Mouse (Mus musculus) myocyte (in vitro differentiated cells): ENCODE data around the gene Msx1. TPM values are rescaled to one million over a fixed set of nuclear protein-coding genes. Genes with fewer than 3 reads are reported as not detected.

ENCODE experiments used
- H3K27me3 ChIP-seq: one replicate; pipeline ENCODE4 v1.6.1; 2011; ENCODE audit not compliant: control insufficient read depth, insufficient read depth, insufficient read length
- H3K36me3 ChIP-seq: one replicate; pipeline ENCODE4 v1.6.1; 2011; ENCODE audit not compliant: control insufficient read depth, insufficient read depth
- H3K4me2 ChIP-seq: one replicate; pipeline ENCODE4 v1.6.1; 2011; ENCODE audit warnings: low read depth, control low read depth
- H3K4me3 ChIP-seq: one replicate; pipeline ENCODE4 v1.5.1; 2011; ENCODE audit warnings: mild to moderate bottlenecking, control low read depth, moderate library complexity
- H3K79me2 ChIP-seq: one replicate; pipeline ENCODE4 v1.6.1; 2011; ENCODE audit not compliant: control insufficient read depth, insufficient read depth
- H3ac ChIP-seq: one replicate; pipeline ENCODE4 v1.6.1; 2011; ENCODE audit not compliant: control insufficient read depth, insufficient read length
- CEBPB ChIP-seq: IDR thresholded peaks from 2 replicates; pipeline ENCODE4 v1.6.1; 2011; ENCODE audit warnings: mild to moderate bottlenecking, moderate library complexity; ENCODE audit not compliant: poor library complexity, insufficient read depth, severe bottlenecking
- E2F4 ChIP-seq: IDR thresholded peaks from one replicate; pipeline ENCODE4 v1.6.1; 2011; ENCODE audit warnings: mild to moderate bottlenecking, control low read depth, moderate library complexity; ENCODE audit not compliant: insufficient read depth
- MAX ChIP-seq: IDR thresholded peaks from one replicate; pipeline ENCODE4 v1.6.1; 2011; ENCODE audit warnings: low read depth, mild to moderate bottlenecking, control low read depth
- MYOD1 ChIP-seq, 3 experiments: IDR thresholded peaks; one replicate each; pipeline ENCODE4 v1.6.1; 2011; ENCODE audit warnings: control low read depth in 2 of 3, low read depth in 2 of 3, mild to moderate bottlenecking in 2 of 3, moderate library complexity in 1 of 3; ENCODE audit not compliant: insufficient read length in 2 of 3, control insufficient read depth in 1 of 3
- MYOG ChIP-seq, 3 experiments: IDR thresholded peaks; one replicate each; pipeline ENCODE4 v1.6.1; 2011; ENCODE audit warnings: control low read depth in 2 of 3, low read depth in 2 of 3, mild to moderate bottlenecking in 2 of 3; ENCODE audit not compliant: insufficient read length in 2 of 3, control insufficient read depth in 1 of 3, insufficient read depth in 1 of 3
- POLR2A ChIP-seq: IDR thresholded peaks from one replicate; pipeline ENCODE4 v1.6.1; 2011; ENCODE audit warnings: low read depth, mild to moderate bottlenecking, control low read depth, moderate library complexity; ENCODE audit not compliant: insufficient read length
- POLR2AphosphoS2 ChIP-seq: IDR thresholded peaks from one replicate; pipeline ENCODE4 v1.6.1; 2011; ENCODE audit warnings: low read depth, control low read depth; ENCODE audit not compliant: insufficient read length
- REST ChIP-seq: IDR thresholded peaks from one replicate; pipeline ENCODE4 v1.6.1; 2011; ENCODE audit warnings: mild to moderate bottlenecking, control low read depth, moderate library complexity; ENCODE audit not compliant: insufficient read depth, insufficient read length
- SRF ChIP-seq: IDR thresholded peaks from one replicate; pipeline ENCODE4 v1.6.1; 2011; ENCODE audit warnings: low read depth; ENCODE audit not compliant: control insufficient read depth, insufficient read length
- TCF12 ChIP-seq: IDR thresholded peaks from one replicate; pipeline ENCODE4 v1.6.1; 2011; ENCODE audit warnings: mild to moderate bottlenecking, control low read depth; ENCODE audit not compliant: poor library complexity, insufficient read depth, severe bottlenecking
- TCF3 ChIP-seq: IDR thresholded peaks from one replicate; pipeline ENCODE4 v1.6.1; 2011; ENCODE audit warnings: low read depth, control low read depth; ENCODE audit not compliant: insufficient read length
- USF1 ChIP-seq: IDR thresholded peaks from one replicate; pipeline ENCODE4 v1.6.1; 2011; ENCODE audit warnings: low read depth, mild to moderate bottlenecking, control low read depth, moderate library complexity
- polyA plus RNA-seq: library from polyadenylated mRNA; unstranded; fragments of >200 nt; fragmentation: generic; extraction: Trizol; gene quantifications from one replicate; pipeline ENCODE4 v1.2.1, GENCODE M21; 2012; ENCODE audit warnings: missing spikeins

Gene Msx1
- polyA plus RNA-seq, 1 experiment: 4.7 TPM

- Histone ChIP-seq H3K4me2 (no peak overlapping the region), H3K79me2 (no peaks in the 10 kb centered on the region), H3ac (no peak overlapping the region), H3K36me3 (no peaks in the 10 kb centered on the region), H3K4me3 (no peak overlapping the region), H3K27me3 (peaks cover 19% of the 10 kb centered on the region)
- no peak for TF ChIP-seq REST
- no peak for TF ChIP-seq MAX
- TF ChIP-seq MYOG (IDR thresholded peaks at IDR 0.05; ENCODE audit: control insufficient read depth in 1 of 3, insufficient read depth in 1 of 3, insufficient read length in 2 of 3, low read depth in 2 of 3): no peak
- no peak for TF ChIP-seq E2F4
- no peak for TF ChIP-seq TCF12
- no peak for TF ChIP-seq USF1
- no peak for TF ChIP-seq MYOD1 (IDR thresholded peaks at IDR 0.05; ENCODE audit: control insufficient read depth in 1 of 3, insufficient read length in 2 of 3, low read depth in 2 of 3)
- TF ChIP-seq POLR2A: no peak
- no peak for TF ChIP-seq POLR2AphosphoS2
- TF ChIP-seq TCF3: no peak
- no peak for TF ChIP-seq SRF
- no peak for TF ChIP-seq CEBPB
These were observed 4.4 kb downstream of the Msx1 start for GRCm38 (mm10) chr5:37819971-37820370.

DNA sequence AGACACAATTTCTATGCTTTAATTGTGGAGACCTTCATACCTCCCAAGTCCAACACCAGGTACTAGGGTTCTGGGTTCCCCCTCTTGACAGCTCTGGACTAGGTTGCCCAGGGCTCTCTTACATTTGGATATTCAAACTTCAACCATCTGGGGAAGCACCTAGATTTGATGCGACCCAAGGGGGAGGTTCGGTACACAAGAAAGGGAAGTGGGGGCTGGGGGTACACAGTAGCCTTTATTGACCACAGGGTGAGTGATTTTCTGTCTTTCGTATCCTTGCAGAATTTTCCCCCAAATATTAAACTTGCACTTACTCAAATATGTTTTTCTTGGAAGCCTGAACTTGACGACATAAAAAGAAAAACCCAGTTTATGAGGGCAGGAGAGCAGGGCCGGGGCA lies 4.8 kb downstream of the Msx1 start:
- peaks cover 19% of the 10 kb centered on the region for H3K27me3 ChIP-seq
- no peaks in the 10 kb centered on the region for H3K36me3 ChIP-seq
- no peak overlapping the region for H3ac ChIP-seq
- H3K79me2 ChIP-seq: no peaks in the 10 kb centered on the region
- TF ChIP-seq USF1 (no peak), TCF3 (no peak), CEBPB (no peak), MYOG (IDR thresholded peaks at IDR 0.05; ENCODE audit: control insufficient read depth in 1 of 3, insufficient read depth in 1 of 3, insufficient read length in 2 of 3, low read depth in 2 of 3) (no peak), TCF12 (no peak), REST (no peak), MAX (no peak), E2F4 (no peak), POLR2AphosphoS2 (no peak), POLR2A (no peak), MYOD1 (IDR thresholded peaks at IDR 0.05; ENCODE audit: control insufficient read depth in 1 of 3, insufficient read length in 2 of 3, low read depth in 2 of 3) (no peak)
- H3K4me3 ChIP-seq: no peak overlapping the region
- no peak overlapping the region for H3K4me2 ChIP-seq

DNA sequence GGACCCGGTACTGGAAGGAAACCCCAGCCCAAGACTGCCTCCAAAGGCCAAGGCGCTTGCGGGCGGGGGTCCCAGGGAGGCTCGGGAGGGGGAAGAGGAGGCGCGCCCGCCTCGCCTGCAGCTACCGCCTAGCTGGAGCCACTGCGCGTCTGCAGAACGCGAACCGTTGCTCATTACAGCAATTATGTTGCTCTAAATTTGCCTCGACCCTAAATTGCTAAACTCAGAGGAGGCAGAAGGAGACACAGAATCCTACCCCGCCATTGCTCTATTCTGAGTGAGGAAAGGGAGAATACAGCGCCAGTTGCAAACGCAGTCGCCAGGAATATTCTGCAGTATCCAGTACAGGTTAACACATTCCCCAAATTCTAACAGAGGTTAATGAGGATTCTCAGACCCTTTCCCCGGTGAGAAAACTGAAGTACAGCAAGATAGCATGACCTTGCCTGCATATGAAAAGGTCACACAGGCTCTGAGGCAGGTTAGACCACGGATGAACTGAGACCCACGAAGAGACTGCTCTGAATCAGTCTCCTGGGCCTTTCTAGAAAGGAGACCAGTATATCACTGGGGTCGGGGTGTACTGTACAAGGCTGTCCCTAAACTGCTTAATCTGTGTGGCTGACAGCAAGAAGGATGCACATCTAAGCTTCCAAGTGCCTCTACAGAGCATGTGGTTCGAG lies 5.7 kb downstream of the Msx1 start:
- Histone ChIP-seq H3K4me2 (no peak overlapping the region), H3K27me3 (peaks cover 19% of the 10 kb centered on the region), H3K79me2 (no peaks in the 10 kb centered on the region), H3K36me3 (no peaks in the 10 kb centered on the region), H3ac (no peak overlapping the region), H3K4me3 (no peak overlapping the region)
- TF ChIP-seq CEBPB (no peak), USF1 (no peak), POLR2AphosphoS2 (no peak), TCF12 (no peak), TCF3 (no peak), MAX (no peak)

DNA sequence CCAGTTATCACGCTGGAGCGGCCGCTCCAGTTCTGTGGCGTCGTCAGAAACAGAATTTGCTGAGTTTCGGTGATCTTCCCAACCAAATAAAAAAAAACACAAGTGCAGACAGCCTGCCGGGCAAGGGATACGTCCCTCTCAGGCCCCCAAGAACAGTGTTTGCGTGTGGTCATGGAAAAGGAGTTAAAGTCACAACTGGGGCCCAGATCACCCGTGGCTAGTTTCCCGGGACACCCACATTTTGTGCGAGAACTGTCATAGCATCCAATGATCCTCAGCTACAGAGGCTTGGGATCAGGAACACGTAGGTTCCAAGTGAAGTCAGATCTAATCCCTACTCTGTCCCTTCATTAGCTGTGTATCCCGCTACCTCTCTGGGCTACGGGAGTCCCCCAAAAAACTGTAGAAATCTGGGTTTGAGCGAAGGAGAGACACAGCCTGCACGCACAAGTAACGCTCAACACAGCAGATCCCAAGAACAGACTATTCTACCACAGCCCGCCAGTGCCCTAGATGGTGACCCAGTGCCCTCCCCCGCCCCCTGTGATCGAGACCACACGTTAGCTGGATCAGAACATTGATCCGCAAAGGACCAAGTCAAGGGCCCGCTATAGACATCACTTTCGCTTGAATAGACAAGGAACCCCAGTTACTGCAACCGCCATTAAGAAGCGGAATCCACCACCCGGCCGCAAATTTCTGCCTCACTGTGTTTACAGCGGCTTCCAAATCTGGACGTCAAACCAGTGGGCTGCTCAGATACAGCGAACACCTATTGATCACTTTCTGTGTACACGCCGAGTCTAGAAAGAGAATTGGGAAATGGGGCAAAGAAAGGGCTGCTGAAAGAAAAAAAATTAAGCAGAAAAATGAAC lies 6.5 kb downstream of the Msx1 start:
- Histone ChIP-seq H3K27me3 (peaks cover 19% of the 10 kb centered on the region), H3K4me3 (no peak overlapping the region), H3K36me3 (no peaks in the 10 kb centered on the region), H3ac (no peak overlapping the region), H3K79me2 (no peaks in the 10 kb centered on the region), H3K4me2 (no peak overlapping the region)
- TF ChIP-seq POLR2A (no peak), MYOG (IDR thresholded peaks at IDR 0.05; ENCODE audit: control insufficient read depth in 1 of 3, insufficient read depth in 1 of 3, insufficient read length in 2 of 3, low read depth in 2 of 3) (no peak), REST (no peak), E2F4 (no peak), TCF12 (no peak), TCF3 (no peak), USF1 (no peak), MYOD1 (IDR thresholded peaks at IDR 0.05; ENCODE audit: control insufficient read depth in 1 of 3, insufficient read length in 2 of 3, low read depth in 2 of 3) (no peak), SRF (no peak), POLR2AphosphoS2 (no peak), MAX (no peak), CEBPB (no peak)
